Mouse (Mus musculus): ENCODE results near the gene Dgcr2. TPM values are rescaled to one million over a fixed set of nuclear protein-coding genes. Genes with fewer than 3 reads are reported as not detected.

Dgcr2 gene
- polyA plus RNA-seq, 1 experiment, result 144 TPM

- no peak for DNase-seq
- whole genome bisulfite sequencing, result 73% methylated on average over 6 of the region's 6 CpGs
- Histone ChIP-seq H3K4me3 (replicated peaks; ENCODE audit: extremely low read depth, low read depth, low read length) (no peak overlapping the region), H3K4me1 (ENCODE audit: control insufficient read depth, insufficient read depth, low read length) (peaks cover 7% of the 10 kb centered on the region; the same call in 1 of the 2 replicates)
- TF ChIP-seq POLR2A (IDR thresholded peaks at IDR 0.05; ENCODE audit: borderline replicate concordance, extremely low read depth, low read depth, low read length), result no peak
- no peak for TF ChIP-seq CTCF (IDR thresholded peaks at IDR 0.05; ENCODE audit: insufficient read depth, low read length)
Measured at GRCm38 (mm10) chr16:17889689-17890341, 8.5 kb downstream of the Dgcr2 start.

GRCm38 (mm10) chr16:17884116-17884515 lies 14.2 kb downstream of the Dgcr2 start:
- no peak for TF ChIP-seq POLR2A (IDR thresholded peaks at IDR 0.05; ENCODE audit: borderline replicate concordance, extremely low read depth, low read depth, low read length)
- no peak for TF ChIP-seq CTCF (IDR thresholded peaks at IDR 0.05; ENCODE audit: insufficient read depth, low read length)
- Histone ChIP-seq H3K4me3 (replicated peaks; ENCODE audit: extremely low read depth, low read depth, low read length) (no peak overlapping the region), H3K4me1 (ENCODE audit: control insufficient read depth, insufficient read depth, low read length) (peaks cover 2% of the 10 kb centered on the region; the same call in 1 of the 2 replicates)
- WGBS, result 65% methylated on average over 6 of the region's 6 CpGs
- DNase-seq, result no peak

- Histone ChIP-seq H3K4me3 (replicated peaks; ENCODE audit: extremely low read depth, low read depth, low read length) (no peak overlapping the region), H3K4me1 (ENCODE audit: control insufficient read depth, insufficient read depth, low read length) (peaks cover 2% of the 10 kb centered on the region; the same call in 1 of the 2 replicates)
- no peak for TF ChIP-seq POLR2A (IDR thresholded peaks at IDR 0.05; ENCODE audit: borderline replicate concordance, extremely low read depth, low read depth, low read length)
- no peak for TF ChIP-seq CTCF (IDR thresholded peaks at IDR 0.05; ENCODE audit: insufficient read depth, low read length)
- no peak for DNase-seq
Measured at GRCm38 (mm10) chr16:17882196-17882595, 16.2 kb downstream of the Dgcr2 start.

GRCm38 (mm10) chr16:17879571-17879970 lies 18.8 kb downstream of the Dgcr2 start:
- TF ChIP-seq CTCF (IDR thresholded peaks at IDR 0.05; ENCODE audit: insufficient read depth, low read length) (no peak), POLR2A (IDR thresholded peaks at IDR 0.05; ENCODE audit: borderline replicate concordance, extremely low read depth, low read depth, low read length) (no peak)
- H3K4me1 ChIP-seq (ENCODE audit: control insufficient read depth, insufficient read depth, low read length), result peaks cover 5% of the 10 kb centered on the region; the same call in 1 of the 2 replicates
- H3K4me3 ChIP-seq (replicated peaks; ENCODE audit: extremely low read depth, low read depth, low read length), result no peak overlapping the region
- DNase-seq, result no peak
- 76% methylated on average over 4 of the region's 4 CpGs for WGBS

GRCm38 (mm10) chr16:17876096-17876495 lies 22.3 kb downstream of the Dgcr2 start:
- no peak for DNase-seq
- Histone ChIP-seq H3K4me3 (replicated peaks; ENCODE audit: extremely low read depth, low read depth, low read length) (no peak overlapping the region), H3K4me1 (ENCODE audit: control insufficient read depth, insufficient read depth, low read length) (peaks cover 3% of the 10 kb centered on the region; the same call in 1 of the 2 replicates)
- no peak for TF ChIP-seq CTCF (IDR thresholded peaks at IDR 0.05; ENCODE audit: insufficient read depth, low read length)
- TF ChIP-seq POLR2A (IDR thresholded peaks at IDR 0.05; ENCODE audit: borderline replicate concordance, extremely low read depth, low read depth, low read length), result no peak
- 98% methylated on average over 1 of the region's 1 CpGs for WGBS

GRCm38 (mm10) chr16:17875174-17875573 lies 23.2 kb downstream of the Dgcr2 start:
- Histone ChIP-seq H3K4me1 (ENCODE audit: control insufficient read depth, insufficient read depth, low read length) (peaks cover 3% of the 10 kb centered on the region; the same call in 1 of the 2 replicates), H3K4me3 (replicated peaks; ENCODE audit: extremely low read depth, low read depth, low read length) (no peak overlapping the region)
- TF ChIP-seq POLR2A (IDR thresholded peaks at IDR 0.05; ENCODE audit: borderline replicate concordance, extremely low read depth, low read depth, low read length), result no peak
- TF ChIP-seq CTCF (IDR thresholded peaks at IDR 0.05; ENCODE audit: insufficient read depth, low read length), result no peak
- no peak for DNase-seq
- WGBS, result 65% methylated on average over 4 of the region's 4 CpGs

GRCm38 (mm10) chr16:17872995-17873394 lies 25.4 kb downstream of the Dgcr2 start:
- TF ChIP-seq POLR2A (IDR thresholded peaks at IDR 0.05; ENCODE audit: borderline replicate concordance, extremely low read depth, low read depth, low read length), result no peak
- TF ChIP-seq CTCF (IDR thresholded peaks at IDR 0.05; ENCODE audit: insufficient read depth, low read length), result no peak
- Histone ChIP-seq H3K4me1 (ENCODE audit: control insufficient read depth, insufficient read depth, low read length) (peaks cover 3% of the 10 kb centered on the region; the same call in 1 of the 2 replicates), H3K4me3 (replicated peaks; ENCODE audit: extremely low read depth, low read depth, low read length) (no peak overlapping the region)
- no peak for DNase-seq
- WGBS, result 62% methylated on average over 4 of the region's 4 CpGs

- no peak for DNase-seq
- peaks cover 3% of the 10 kb centered on the region; the same call in 1 of the 2 replicates for H3K4me1 ChIP-seq (ENCODE audit: control insufficient read depth, insufficient read depth, low read length)
- TF ChIP-seq CTCF (IDR thresholded peaks at IDR 0.05; ENCODE audit: insufficient read depth, low read length), result no peak
- TF ChIP-seq POLR2A (IDR thresholded peaks at IDR 0.05; ENCODE audit: borderline replicate concordance, extremely low read depth, low read depth, low read length), result no peak
- no peak overlapping the region for H3K4me3 ChIP-seq (replicated peaks; ENCODE audit: extremely low read depth, low read depth, low read length)
- WGBS, result 59% methylated on average over 5 of the region's 5 CpGs
Measured at GRCm38 (mm10) chr16:17871248-17871647, 27.1 kb downstream of the Dgcr2 start.

- H3K4me1 ChIP-seq (ENCODE audit: control insufficient read depth, insufficient read depth, low read length), result no peaks in the 10 kb centered on the region; the same call in 1 of the 2 replicates
- 51% methylated on average over 6 of the region's 6 CpGs for WGBS
- TF ChIP-seq CTCF (IDR thresholded peaks at IDR 0.05; ENCODE audit: insufficient read depth, low read length) (no peak), POLR2A (IDR thresholded peaks at IDR 0.05; ENCODE audit: borderline replicate concordance, extremely low read depth, low read depth, low read length) (no peak)
- no peak overlapping the region for H3K4me3 ChIP-seq (replicated peaks; ENCODE audit: extremely low read depth, low read depth, low read length)
- DNase-seq, result no peak
Measured at GRCm38 (mm10) chr16:17865770-17866169, 32.6 kb downstream of the Dgcr2 start.

GRCm38 (mm10) chr16:17865293-17865692 lies 33.1 kb downstream of the Dgcr2 start:
- TF ChIP-seq POLR2A (IDR thresholded peaks at IDR 0.05; ENCODE audit: borderline replicate concordance, extremely low read depth, low read depth, low read length) (no peak), CTCF (IDR thresholded peaks at IDR 0.05; ENCODE audit: insufficient read depth, low read length) (no peak)
- Histone ChIP-seq H3K4me3 (replicated peaks; ENCODE audit: extremely low read depth, low read depth, low read length) (no peak overlapping the region), H3K4me1 (ENCODE audit: control insufficient read depth, insufficient read depth, low read length) (no peaks in the 10 kb centered on the region; the same call in 1 of the 2 replicates)
- no peak for DNase-seq
- 48% methylated on average over 2 of the region's 2 CpGs for WGBS
